Mouse (Mus musculus) C2C12 (cell line): ENCODE results near the gene Asic1. TPM values are rescaled to one million over a fixed set of nuclear protein-coding genes. Genes with fewer than 3 reads are reported as not detected.
"Not testable (repeated sequence)": the region's sequence is repeated elsewhere in the genome, so short reads cannot be mapped to it uniquely, and the experiment has no call there.

ENCODE experiments used
- H3K27me3 ChIP-seq: one replicate; pipeline ENCODE4 v1.6.1; 2011; ENCODE audit not compliant: control insufficient read depth, insufficient read depth, insufficient read length
- H3K36me3 ChIP-seq: one replicate; pipeline ENCODE4 v1.6.1; 2011; ENCODE audit not compliant: control insufficient read depth, insufficient read depth
- H3K4me3 ChIP-seq: one replicate; pipeline ENCODE4 v1.5.1; 2011; ENCODE audit warnings: mild to moderate bottlenecking, control low read depth; ENCODE audit not compliant: poor library complexity, insufficient read depth, severe bottlenecking
- H3K79me2 ChIP-seq: one replicate; pipeline ENCODE4 v1.6.1; 2011; ENCODE audit not compliant: control insufficient read depth, insufficient read depth
- H3K79me3 ChIP-seq: one replicate; pipeline ENCODE4 v1.6.1; 2011; ENCODE audit warnings: low read depth, control low read depth
- H3ac ChIP-seq: one replicate; pipeline ENCODE3; 2011; ENCODE audit warnings: low read depth; ENCODE audit not compliant: control insufficient read depth, insufficient read length
- CEBPB ChIP-seq: IDR thresholded peaks from one replicate; pipeline ENCODE4 v1.6.1; 2011; ENCODE audit warnings: low read depth, mild to moderate bottlenecking, control low read depth, moderate library complexity
- CTCF ChIP-seq: IDR thresholded peaks from one replicate; pipeline ENCODE4 v1.5.1; 2011; ENCODE audit not compliant: control insufficient read depth, insufficient read depth, insufficient read length
- FOSL1 ChIP-seq: IDR thresholded peaks from one replicate; pipeline ENCODE4 v1.8.0; 2011; ENCODE audit warnings: mild to moderate bottlenecking, low read length; ENCODE audit not compliant: poor library complexity, insufficient read depth, severe bottlenecking
- MAX ChIP-seq: IDR thresholded peaks from one replicate; pipeline ENCODE4 v1.6.1; 2011; ENCODE audit warnings: mild to moderate bottlenecking, control low read depth
- MYOD1 ChIP-seq: IDR thresholded peaks from one replicate; pipeline ENCODE4 v1.6.1; 2011; ENCODE audit warnings: low read depth; ENCODE audit not compliant: control insufficient read depth, insufficient read length
- MYOG ChIP-seq: IDR thresholded peaks from one replicate; pipeline ENCODE4 v1.6.1; 2011; ENCODE audit not compliant: control insufficient read depth, insufficient read length; ENCODE audit errors: extremely low read depth
- USF1 ChIP-seq: IDR thresholded peaks from one replicate; pipeline ENCODE4 v1.6.1; 2011; ENCODE audit warnings: low read depth, mild to moderate bottlenecking, control low read depth, moderate library complexity
- polyA plus RNA-seq: library from polyadenylated mRNA; unstranded; fragments of >200 nt; fragmentation: generic; extraction: Trizol; gene quantifications from one replicate; pipeline ENCODE4 v1.2.1, GENCODE M21; 2012; ENCODE audit warnings: missing spikeins

Gene Asic1
- polyA plus RNA-seq, 1 experiment, result 2.2 TPM

- Histone ChIP-seq H3ac (no peak overlapping the region), H3K36me3 (peaks cover 21% of the 10 kb centered on the region), H3K79me2 (peaks cover 43% of the 10 kb centered on the region), H3K27me3 (peaks cover 14% of the 10 kb centered on the region), H3K4me3 (no peak overlapping the region), H3K79me3 (peaks cover 11% of the 10 kb centered on the region)
- TF ChIP-seq MYOG (no peak), CEBPB (no peak), CTCF (no peak), MYOD1 (no peak), MAX (no peak), FOSL1 (no peak), USF1 (no peak)
Measured at GRCm38 (mm10) chr15:99700219-99701106, 30.3 kb downstream of the Asic1 start.

GRCm38 (mm10) chr15:99701640-99701998 is 31.5 kb downstream of the Asic1 start:
- Histone ChIP-seq H3ac (peak overlapping the region; percentile 13), H3K79me2 (peaks cover 43% of the 10 kb centered on the region), H3K36me3 (peaks cover 31% of the 10 kb centered on the region), H3K79me3 (peaks cover 11% of the 10 kb centered on the region), H3K4me3 (peak overlapping the region; percentile 83)
- H3K27me3 ChIP-seq, result not testable (repeated sequence)

- TF ChIP-seq FOSL1 (no peak), MAX (peak; percentile 91), CTCF (peak; percentile 88)
- H3K79me2 ChIP-seq, result peaks cover 43% of the 10 kb centered on the region
- H3K36me3 ChIP-seq, result peaks cover 37% of the 10 kb centered on the region
- H3K4me3 ChIP-seq, result peak within 1 kb of the TSS; percentile 83
- peak within 1 kb of the TSS; percentile 81 for H3ac ChIP-seq
- no peaks in the 10 kb centered on the region for H3K27me3 ChIP-seq
- H3K79me3 ChIP-seq, result peaks cover 11% of the 10 kb centered on the region
Measured at GRCm38 (mm10) chr15:99701999-99702900, 32.1 kb downstream of the Asic1 start, which contains the start of gene Smarcd1. Smarcd1 (plus strand) TSS chr15:99702129.

- H3K4me3 ChIP-seq, result no peak overlapping the region
- H3K27me3 ChIP-seq, result no peaks in the 10 kb centered on the region
- peak overlapping the region; percentile 27 for H3ac ChIP-seq
- H3K36me3 ChIP-seq, result peaks cover 45% of the 10 kb centered on the region
- no peak for TF ChIP-seq CEBPB
- TF ChIP-seq MAX, result no peak
- no peak for TF ChIP-seq USF1
- no peak for TF ChIP-seq CTCF
- TF ChIP-seq MYOG, result no peak
- TF ChIP-seq FOSL1, result no peak
- TF ChIP-seq MYOD1, result no peak
- peaks cover 43% of the 10 kb centered on the region for H3K79me2 ChIP-seq
- peaks cover 11% of the 10 kb centered on the region for H3K79me3 ChIP-seq
Measured at GRCm38 (mm10) chr15:99703104-99703503, 32.9 kb downstream of the Asic1 start.

GRCm38 (mm10) chr15:99703676-99704040 is 33.5 kb downstream of the Asic1 start:
- Histone ChIP-seq H3K27me3 (no peaks in the 10 kb centered on the region), H3K79me2 (peaks cover 43% of the 10 kb centered on the region), H3K36me3 (peaks cover 50% of the 10 kb centered on the region), H3ac (no peak overlapping the region), H3K79me3 (peaks cover 11% of the 10 kb centered on the region), H3K4me3 (no peak overlapping the region)
- TF ChIP-seq USF1 (no peak), FOSL1 (no peak), MAX (no peak), MYOD1 (no peak), MYOG (no peak), CTCF (no peak), CEBPB (no peak)
